Comparison of ENCODE assay signal across 19 mouse cellular contexts in genomic region chr13:96450869-96451268, GRCm38 (mm10). TPM values are rescaled to one million over a fixed set of nuclear protein-coding genes. Genes with fewer than 3 reads are reported as not detected.
DNase-seq lines count a peak whose midpoint lies in the region; ATAC-seq and TF ChIP-seq lines count a peak whose summit lies in the region.
"Had no signal": no experiment of that assay in that cellular context is flagged by ENCODE, and none has a peak within 500 bp of the region (broad histone marks: within the 10 kb centered on the region; RNA-seq: fewer than 3 reads in every experiment).

No protein-coding gene starts in this region.

- H3K4me1 ChIP-seq in heart, embryonic 11.5 days (ENCODE audit: control insufficient read depth, insufficient read depth, low read length), result no peaks in the 10 kb centered on the region
- no peaks in the 10 kb centered on the region for H3K4me1 ChIP-seq in hindbrain, embryonic 10.5 days (replicated peaks)
- H3K4me1 ChIP-seq in liver, postnatal 0 days (ENCODE audit: insufficient read depth), result no peaks in the 10 kb centered on the region
- H3K4me1 ChIP-seq: forebrain, embryonic 10.5 days; liver, embryonic 12.5 days had no signal

- WGBS in heart, embryonic 11.5 days (ENCODE audit: insufficient replicate concordance), result 86% methylated on average over 7 of the region's 7 CpGs
- WGBS in hindbrain, embryonic 10.5 days, result 92% methylated on average over 7 of the region's 7 CpGs
- 77% methylated on average over 7 of the region's 7 CpGs for WGBS in liver, postnatal 0 days (ENCODE audit: insufficient replicate concordance)

- peak; percentile 95 for DNase-seq in heart, adult 11 months
- DNase-seq in urinary bladder, postnatal 14 days (ENCODE audit: low spot score), result peak; percentile 53
- DNase-seq in urinary bladder, postnatal 10 days (ENCODE audit: low spot score), result no peak
- DNase-seq in heart, postnatal 14 days, result peak; percentile 31 to 49
- DNase-seq in hindbrain, embryonic 10.5 days (ENCODE audit: low spot score), result no peak
- no peak for DNase-seq in Muller cell, postnatal 12 days (ENCODE audit: inconsistent ontology term)
- DNase-seq in liver, postnatal 0 days, result no peak
- DNase-seq: adrenal gland, postnatal 25 days; cerebellum, postnatal 25 days; kidney, adult 18-20 months; right cerebral cortex, postnatal 14 days had no signal

- no peak overlapping the region for H3K4me3 ChIP-seq in heart, embryonic 11.5 days (ENCODE audit: low read depth, low read length)
- no peak overlapping the region for H3K4me3 ChIP-seq in hindbrain, embryonic 10.5 days
- no peak overlapping the region for H3K4me3 ChIP-seq in liver, postnatal 0 days (ENCODE audit: low read depth, low read length)
- H3K4me3 ChIP-seq: forebrain, embryonic 10.5 days; liver, embryonic 12.5 days had no signal

- H3K9me3 ChIP-seq in heart, embryonic 11.5 days (replicated peaks; ENCODE audit: control insufficient read depth, low read length), result no peaks in the 10 kb centered on the region
- H3K9me3 ChIP-seq in hindbrain, embryonic 10.5 days, result no peaks in the 10 kb centered on the region
- no peaks in the 10 kb centered on the region for H3K9me3 ChIP-seq in liver, postnatal 0 days (ENCODE audit: low read length)
- H3K9me3 ChIP-seq: forebrain, embryonic 10.5 days; liver, embryonic 12.5 days had no signal

- TF ChIP-seq CTCF in liver, postnatal 0 days (IDR thresholded peaks at IDR 0.05; ENCODE audit: low read depth), result no peak

- no peaks in the 10 kb centered on the region for H3K36me3 ChIP-seq in heart, embryonic 11.5 days (ENCODE audit: control insufficient read depth, insufficient read depth, low read length)
- H3K36me3 ChIP-seq in hindbrain, embryonic 10.5 days, result no peaks in the 10 kb centered on the region
- H3K36me3 ChIP-seq in liver, postnatal 0 days (replicated peaks; ENCODE audit: insufficient read depth, low read length), result no peaks in the 10 kb centered on the region
- H3K36me3 ChIP-seq: forebrain, embryonic 10.5 days; liver, embryonic 12.5 days had no signal

- TF ChIP-seq EP300 in liver, postnatal 0 days (IDR thresholded peaks at IDR 0.05; ENCODE audit: low read depth), result no peak

- intact Hi-C loops in heart, postnatal 14 days (cut with DNase I), result no loop called here

- no peak overlapping the region for H3K9ac ChIP-seq in heart, embryonic 11.5 days (ENCODE audit: low read depth, low read length)
- no peak overlapping the region for H3K9ac ChIP-seq in liver, postnatal 0 days (replicated peaks)
- H3K9ac ChIP-seq: liver, embryonic 12.5 days had no signal

- H3K4me2 ChIP-seq in heart, embryonic 11.5 days, result no peak overlapping the region
- H3K4me2 ChIP-seq in liver, postnatal 0 days (ENCODE audit: low read depth, low read length), result no peak overlapping the region
- H3K4me2 ChIP-seq: liver, embryonic 12.5 days; midbrain, embryonic 11.5 days had no signal

- no peak overlapping the region for H3K27ac ChIP-seq in heart, embryonic 11.5 days (ENCODE audit: low read depth, low read length)
- no peak overlapping the region for H3K27ac ChIP-seq in hindbrain, embryonic 10.5 days
- H3K27ac ChIP-seq in liver, postnatal 0 days (ENCODE audit: low read depth), result no peak overlapping the region
- H3K27ac ChIP-seq: forebrain, embryonic 10.5 days; liver, embryonic 12.5 days had no signal

- ATAC-seq in heart, embryonic 11.5 days (replicated peaks; ENCODE audit: insufficient number of reproducible peaks, low FRiP score, low TSS enrichment), result no peak
- ATAC-seq in liver, postnatal 0 days, result no peak
- ATAC-seq: liver, embryonic 12.5 days had no signal

- H3K27me3 ChIP-seq in heart, embryonic 11.5 days (ENCODE audit: control insufficient read depth, insufficient read depth, low read length), result no peaks in the 10 kb centered on the region
- H3K27me3 ChIP-seq in hindbrain, embryonic 10.5 days (ENCODE audit: insufficient read depth, poor library complexity, severe bottlenecking), result no peaks in the 10 kb centered on the region
- H3K27me3 ChIP-seq in liver, postnatal 0 days (ENCODE audit: insufficient read depth, low read length), result no peaks in the 10 kb centered on the region
- H3K27me3 ChIP-seq: liver, embryonic 12.5 days had no signal

RNA-seq across cellular contexts. Expression of gene Ankdd1b, which starts 20.1 kb away (rescaled TPM):
- polyA plus RNA-seq in heart, embryonic 11.5 days (2014; fragmentation: Nextera tagmentation; extraction: Ambion mirVana), result 0.30 and 0.31 TPM in 2 replicates
- total RNA-seq in heart, postnatal 14 days (2021), result under 1 TPM; 0.24 to 0.29 TPM
- polyA plus RNA-seq in hindbrain, embryonic 10.5 days (2016; fragmentation: Nextera tagmentation; extraction: Ambion mirVana), result 0.21 TPM in 1 of 2 replicates, not detected in the other
- polyA plus RNA-seq in liver, postnatal 0 days (2015; fragmentation: Nextera tagmentation; extraction: Ambion mirVana), result not detected in 2 replicates
- polyA plus RNA-seq: embryonic facial prominence, embryonic 11.5 days; forebrain, embryonic 10.5 days; liver, embryonic 12.5 days; midbrain, embryonic 11.5 days had no signal

RNA-seq across cellular contexts. Expression of gene Gm17622, which starts 39.7 kb away (rescaled TPM):
- polyA plus RNA-seq in heart, embryonic 11.5 days (2014; fragmentation: Nextera tagmentation; extraction: Ambion mirVana), result not detected in 2 replicates
- total RNA-seq in heart, postnatal 14 days (2021), result not detected
- not detected in 2 replicates for polyA plus RNA-seq in hindbrain, embryonic 10.5 days (2016; fragmentation: Nextera tagmentation; extraction: Ambion mirVana)
- not detected in 2 replicates for polyA plus RNA-seq in liver, postnatal 0 days (2015; fragmentation: Nextera tagmentation; extraction: Ambion mirVana)
- total RNA-seq: adrenal gland, postnatal 25 days; hematopoietic stem cell, adult 5-6 weeks; layer of hippocampus, adult 8-10 months; left cerebral cortex, postnatal 14 days had no signal
- polyA plus RNA-seq: embryonic facial prominence, embryonic 11.5 days; forebrain, embryonic 10.5 days; liver, embryonic 12.5 days; midbrain, embryonic 11.5 days had no signal

Comparison
In these comparisons a context has a peak if more than half of its experiments do, and no peak if none do; other contexts are left out.
1. DNase-seq: peak in heart, adult 11 months (single experiment), urinary bladder, postnatal 14 days (single experiment) and heart, postnatal 14 days (2 of 2); none in urinary bladder, postnatal 10 days (single experiment), hindbrain, embryonic 10.5 days (single experiment), Muller cell, postnatal 12 days (single experiment) and liver, postnatal 0 days (single experiment).